Mouse (Mus musculus) urinary bladder, postnatal 14 days (tissue): ENCODE data around the gene Ulk4.

ENCODE experiments used
- DNase-seq: peaks from one replicate; pipeline ENCODE4 v3.0.0; 2021; ENCODE audit warnings: low spot score

Ulk4 gene

DNA sequence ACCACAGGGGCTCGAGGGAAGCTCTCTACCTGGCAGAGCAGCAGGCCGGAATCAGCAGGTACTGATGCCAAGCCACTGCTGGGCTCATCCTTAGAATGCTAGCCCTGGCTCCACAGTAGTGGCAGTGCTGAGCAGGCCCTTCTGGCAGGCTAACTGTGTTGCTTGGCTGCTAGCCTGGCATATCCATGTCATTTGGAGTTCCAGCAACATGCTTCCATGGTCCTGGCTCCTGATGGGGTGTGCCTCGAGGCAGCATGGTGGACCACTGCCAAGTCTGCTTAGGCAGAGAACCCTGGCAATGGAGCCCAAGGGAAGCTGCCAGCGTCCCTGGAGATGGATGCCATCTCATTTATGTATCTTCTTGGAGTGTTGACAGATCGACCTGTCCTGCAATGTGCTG lies 169.4 kb downstream of the Ulk4 start:
- peak; percentile 42 for DNase-seq

DNA sequence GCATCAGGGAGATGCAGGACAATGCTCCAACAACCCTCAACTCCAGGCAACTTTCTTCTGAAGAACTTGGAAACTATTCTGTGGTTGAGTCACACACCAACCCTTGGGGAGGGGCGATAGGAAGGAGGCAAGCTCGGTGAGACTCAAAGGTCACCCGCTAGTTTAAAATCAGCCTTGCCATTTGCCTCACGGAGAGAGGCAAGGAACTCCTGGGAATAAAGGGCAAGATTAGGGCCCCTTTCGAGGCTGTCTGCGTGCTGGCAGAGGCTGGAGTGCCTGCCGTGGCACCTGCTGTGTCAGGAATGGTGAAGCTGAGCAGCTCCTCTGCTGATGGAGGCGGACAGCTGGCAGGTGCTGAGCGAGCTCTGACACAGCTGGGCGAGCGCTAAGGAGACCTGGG lies 169.9 kb downstream of the Ulk4 start:
- DNase-seq = no peak

DNA sequence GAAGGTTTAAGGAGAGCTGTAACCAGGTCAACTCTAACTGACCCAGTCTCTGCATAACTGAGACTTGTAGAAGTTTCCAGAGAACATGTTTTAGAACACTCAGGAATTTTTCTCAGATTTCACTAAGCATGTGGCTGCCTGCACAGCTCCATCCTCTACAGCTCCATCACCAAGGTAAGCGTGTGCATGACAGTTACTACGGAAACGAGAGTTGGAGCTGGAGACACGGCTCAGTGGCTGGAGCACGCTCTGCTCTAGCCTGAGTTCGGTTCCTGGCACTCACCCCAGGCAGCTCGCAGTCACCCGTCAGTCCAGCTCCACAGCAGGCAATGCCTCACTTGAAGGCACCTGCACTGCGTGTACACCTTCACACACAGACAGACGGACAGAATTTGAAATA lies 175.5 kb downstream of the Ulk4 start:
- DNase-seq = no peak

DNA sequence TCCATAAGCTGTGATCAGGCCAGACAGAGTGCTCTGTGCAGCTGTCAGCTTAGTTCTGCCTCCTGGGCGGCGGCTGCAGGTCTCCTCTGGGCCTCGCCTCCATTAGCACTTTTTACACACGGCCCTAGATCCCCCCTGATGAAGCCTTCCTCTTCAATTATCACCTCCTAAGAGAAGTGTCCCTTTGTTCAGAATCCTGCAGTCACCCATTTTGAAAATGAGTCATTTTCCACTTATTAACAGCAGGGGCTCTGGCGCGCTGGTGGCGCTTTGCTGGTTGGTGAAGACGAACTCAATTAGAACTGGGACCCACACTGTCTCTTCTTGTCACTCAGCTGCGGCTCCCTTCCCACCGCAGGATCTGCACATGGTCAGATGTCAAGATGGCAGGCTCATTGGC lies 177.5 kb downstream of the Ulk4 start:
- no peak for DNase-seq

DNA sequence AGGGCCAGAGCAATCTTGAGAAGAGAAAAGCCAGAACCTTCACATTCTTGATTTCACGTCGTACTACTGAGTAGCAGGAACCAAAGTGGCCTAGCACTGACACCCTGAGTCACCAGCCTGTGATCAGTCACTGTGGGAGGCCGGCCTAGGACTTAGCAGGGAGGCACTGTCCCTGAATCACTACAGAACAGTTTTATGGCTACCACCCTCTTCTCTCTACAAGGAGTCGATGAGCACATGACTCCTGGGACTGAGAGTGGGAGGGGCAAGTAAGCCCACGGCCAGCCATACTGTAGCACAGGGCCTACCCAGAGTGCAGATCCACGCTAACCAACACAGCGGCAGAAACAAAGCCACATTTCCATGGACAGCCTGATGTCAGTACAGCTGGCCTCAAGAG lies 183.2 kb downstream of the Ulk4 start:
- DNase-seq = no peak

DNA sequence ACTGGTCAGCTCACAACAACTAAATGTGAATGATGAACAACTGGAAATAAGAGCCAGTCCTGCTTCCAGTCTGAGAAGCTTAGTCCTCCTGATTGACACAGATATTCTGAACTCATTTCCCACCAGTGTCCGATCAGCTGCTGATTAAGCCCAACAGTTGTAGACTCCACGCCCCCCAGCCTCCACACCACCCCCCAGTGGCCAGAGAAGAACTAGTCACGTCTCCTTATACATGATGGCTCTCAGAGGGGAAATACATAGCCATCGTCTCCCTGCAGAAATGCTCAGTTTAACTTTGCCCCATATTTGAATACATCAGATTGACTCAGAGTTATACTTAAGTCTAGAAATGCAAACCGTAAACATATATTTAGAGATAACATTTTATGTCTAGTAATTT lies 184.4 kb downstream of the Ulk4 start:
- no peak for DNase-seq

DNA sequence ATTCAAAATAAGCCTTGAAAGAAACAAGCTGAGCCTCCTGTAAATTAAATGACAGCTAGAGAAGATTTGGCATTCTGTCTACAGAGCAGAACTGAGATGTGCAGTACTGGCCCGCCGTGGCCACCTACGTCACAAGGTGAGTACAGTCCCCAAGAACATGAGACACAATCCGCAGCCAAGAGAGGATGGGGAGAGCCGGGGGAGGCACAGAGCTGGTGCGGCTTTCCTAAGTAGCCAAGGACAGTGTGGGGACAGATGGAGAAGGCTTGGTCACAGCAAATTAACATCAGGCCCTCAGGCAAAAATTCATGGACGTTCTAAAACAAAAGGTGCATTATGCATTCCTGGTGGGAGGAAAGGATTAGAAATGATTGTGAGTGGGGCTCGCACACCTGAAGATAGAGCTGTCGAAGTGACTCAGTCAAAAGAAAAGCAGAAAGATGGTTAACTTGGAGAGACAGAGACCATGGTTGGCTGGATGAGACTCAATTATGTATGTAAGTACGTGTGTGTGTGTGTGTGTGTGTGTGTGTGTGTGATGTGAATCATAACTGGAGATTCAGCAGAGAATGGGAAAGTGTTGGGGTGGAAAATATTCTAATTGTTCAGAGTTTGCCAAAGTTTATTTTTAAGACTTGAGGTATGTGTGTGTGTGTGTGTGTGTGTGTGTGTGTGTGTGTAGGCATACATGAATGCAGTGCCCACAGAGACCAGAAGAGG lies 185.8 kb downstream of the Ulk4 start:
- DNase-seq = no peak

DNA sequence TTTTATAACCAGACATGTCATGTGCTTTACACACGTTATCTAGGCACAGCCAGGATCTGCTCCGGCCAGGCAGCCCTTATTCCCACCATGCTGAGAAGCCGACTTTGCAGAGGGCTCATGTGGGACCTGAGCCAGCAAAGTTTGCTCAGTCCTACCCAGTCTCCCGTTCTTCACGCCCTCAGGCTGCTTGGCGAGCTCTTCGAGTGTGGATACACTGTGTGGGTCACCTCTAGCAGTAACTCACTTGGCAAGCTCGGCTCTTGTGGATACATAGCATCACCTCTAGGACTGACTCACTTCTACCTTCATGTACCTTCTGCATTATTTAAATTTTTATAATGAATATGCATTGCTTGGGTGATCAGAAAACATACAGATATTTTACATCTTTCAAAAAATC lies 189.3 kb downstream of the Ulk4 start:
- DNase-seq = no peak

DNA sequence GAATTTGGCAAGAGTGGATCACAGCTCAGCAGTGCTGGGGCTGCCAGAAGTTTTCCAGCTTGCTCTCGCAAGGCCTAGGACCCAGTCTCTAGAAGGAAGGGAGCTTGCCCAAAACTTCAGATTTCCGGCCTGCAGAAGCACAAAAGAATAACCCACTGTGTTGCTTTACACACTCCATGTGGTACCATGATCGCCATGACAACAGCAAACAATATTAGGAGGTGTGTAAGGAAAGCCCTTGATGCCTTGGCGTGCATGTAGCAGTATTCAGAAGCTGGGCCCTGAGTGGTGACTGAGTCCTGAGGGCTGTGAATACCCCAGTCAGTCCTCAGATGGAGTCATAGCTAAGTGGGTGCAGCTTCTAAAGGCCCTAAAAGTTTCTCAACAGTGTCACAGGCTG lies 192.8 kb downstream of the Ulk4 start:
- DNase-seq = no peak

DNA sequence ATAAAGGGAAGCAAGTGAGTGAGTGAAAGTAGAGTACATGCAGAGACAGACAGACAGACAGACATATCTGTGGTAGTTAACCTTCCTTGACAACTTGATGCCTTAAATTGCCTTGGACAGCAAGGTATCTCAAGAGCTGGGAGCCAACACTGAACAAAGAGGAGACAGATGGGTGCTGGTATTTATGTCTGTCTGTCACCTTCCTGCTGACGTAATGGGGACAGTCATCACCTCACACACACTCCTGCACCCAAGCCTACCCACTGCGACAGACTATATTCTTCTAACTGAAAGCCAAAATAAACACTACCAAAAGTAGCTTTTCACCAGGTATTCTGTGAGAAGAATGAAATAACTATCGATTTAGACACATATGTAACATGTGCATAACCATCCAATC lies 196.2 kb downstream of the Ulk4 start:
- DNase-seq = no peak

DNA sequence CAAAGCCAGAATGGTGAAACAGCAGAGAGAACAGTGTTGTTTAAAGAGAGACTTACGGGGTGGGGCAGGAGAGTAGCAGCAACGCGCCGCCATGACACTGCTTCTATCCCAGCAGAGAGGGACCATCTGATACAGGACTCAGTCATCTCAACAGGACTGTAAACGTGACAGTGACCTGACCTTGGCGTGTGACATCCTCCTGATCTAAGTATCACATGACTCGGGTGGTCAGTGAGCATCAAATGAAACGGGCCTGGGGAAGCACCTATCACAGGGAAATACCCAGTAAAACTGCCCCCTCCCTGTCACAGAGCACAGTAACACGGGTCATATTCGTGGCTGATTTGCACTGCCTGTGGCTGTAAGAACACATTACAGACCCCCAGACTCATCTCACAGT lies 196.6 kb downstream of the Ulk4 start:
- no peak for DNase-seq

DNA sequence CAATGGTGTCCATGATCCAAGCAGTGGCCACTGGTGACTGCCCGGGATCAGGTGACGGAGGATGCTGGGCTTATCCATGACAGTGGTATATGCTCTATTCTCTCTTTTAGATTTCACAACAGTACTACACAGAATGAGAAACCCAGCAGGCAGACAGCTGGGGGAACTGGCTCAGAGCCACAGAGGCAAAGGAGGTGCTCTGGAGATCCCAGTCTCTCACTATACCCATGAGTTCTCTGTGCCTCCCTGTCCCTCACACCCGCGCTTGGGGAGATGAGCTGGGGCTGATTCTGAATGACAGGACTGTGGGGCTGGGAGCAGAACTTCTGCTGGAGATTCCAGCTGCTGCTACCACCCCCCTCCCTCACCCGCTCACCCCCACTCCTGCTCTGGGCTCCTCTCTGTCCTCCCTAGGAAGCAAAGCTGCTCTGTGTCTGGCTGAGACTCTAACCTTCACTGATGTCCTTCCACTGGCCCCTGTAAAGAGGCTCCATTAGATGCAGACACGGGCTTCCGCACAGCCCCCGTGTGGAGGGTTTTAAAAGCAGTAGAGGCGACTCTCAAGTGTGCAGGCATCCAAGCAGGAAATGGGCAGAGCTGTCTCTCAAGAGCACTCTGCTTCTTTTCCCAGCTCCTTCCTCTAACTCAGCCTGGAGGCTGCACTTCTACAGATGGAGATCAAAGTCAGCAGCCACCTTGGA lies 197.5 kb downstream of the Ulk4 start:
- DNase-seq = no peak

DNA sequence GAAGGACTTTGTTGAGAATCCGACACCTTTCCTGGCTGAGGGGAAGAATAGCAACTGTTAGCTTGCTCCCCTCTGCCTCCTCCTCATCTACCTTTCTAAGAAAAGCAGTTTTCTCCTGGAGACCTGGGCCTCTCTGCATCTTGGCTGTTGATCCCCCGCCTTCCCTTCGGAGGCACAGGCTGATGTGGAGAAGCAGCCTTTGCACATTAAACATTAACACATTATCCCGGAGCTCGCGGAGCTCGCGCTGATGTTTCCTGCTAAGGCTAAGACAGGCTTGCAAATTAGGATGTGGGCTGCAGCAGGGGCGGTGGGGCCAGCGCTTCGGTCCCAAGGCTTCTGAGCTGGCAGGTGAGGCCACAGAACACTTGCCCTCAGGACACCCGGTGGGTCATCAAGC lies 200.7 kb downstream of the Ulk4 start:
- DNase-seq = no peak

DNA sequence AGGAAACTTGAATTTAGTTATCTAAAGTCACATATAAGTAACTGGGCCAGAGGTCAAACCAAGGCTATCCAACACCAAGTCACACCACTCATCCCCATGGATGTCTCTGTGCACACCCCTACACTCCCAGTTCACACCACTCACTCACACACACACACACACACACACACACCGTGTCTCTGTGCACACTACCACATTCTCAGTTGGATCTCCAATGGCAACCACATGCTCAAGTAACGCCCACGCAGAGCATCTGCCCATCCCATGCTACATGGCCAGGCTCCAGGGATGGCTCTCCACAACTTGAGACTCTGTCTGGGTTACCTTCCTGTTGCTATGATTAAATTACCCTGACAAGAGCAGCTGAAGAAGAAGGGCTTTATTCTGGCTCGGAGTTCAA lies 201.8 kb downstream of the Ulk4 start:
- no peak for DNase-seq

DNA sequence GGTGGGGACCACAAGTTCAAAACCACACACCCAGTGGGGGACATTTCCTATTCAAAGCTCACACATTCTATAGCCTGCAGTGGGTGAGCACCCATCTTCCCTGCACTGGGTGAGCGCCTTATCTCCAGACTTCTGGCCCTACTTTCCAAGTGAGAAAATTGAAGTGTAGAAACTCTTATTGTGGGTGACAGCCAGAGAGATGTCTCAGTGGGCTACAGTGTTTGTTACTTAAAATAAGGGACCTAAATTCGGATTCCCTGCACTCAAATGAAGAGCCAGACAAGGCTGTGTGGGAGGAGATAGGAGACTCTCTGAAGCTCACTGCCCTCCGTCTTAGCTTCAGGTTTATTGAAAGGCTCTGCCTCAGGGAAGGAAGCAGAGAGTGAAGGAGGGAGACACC lies 202.3 kb downstream of the Ulk4 start:
- no peak for DNase-seq

DNA sequence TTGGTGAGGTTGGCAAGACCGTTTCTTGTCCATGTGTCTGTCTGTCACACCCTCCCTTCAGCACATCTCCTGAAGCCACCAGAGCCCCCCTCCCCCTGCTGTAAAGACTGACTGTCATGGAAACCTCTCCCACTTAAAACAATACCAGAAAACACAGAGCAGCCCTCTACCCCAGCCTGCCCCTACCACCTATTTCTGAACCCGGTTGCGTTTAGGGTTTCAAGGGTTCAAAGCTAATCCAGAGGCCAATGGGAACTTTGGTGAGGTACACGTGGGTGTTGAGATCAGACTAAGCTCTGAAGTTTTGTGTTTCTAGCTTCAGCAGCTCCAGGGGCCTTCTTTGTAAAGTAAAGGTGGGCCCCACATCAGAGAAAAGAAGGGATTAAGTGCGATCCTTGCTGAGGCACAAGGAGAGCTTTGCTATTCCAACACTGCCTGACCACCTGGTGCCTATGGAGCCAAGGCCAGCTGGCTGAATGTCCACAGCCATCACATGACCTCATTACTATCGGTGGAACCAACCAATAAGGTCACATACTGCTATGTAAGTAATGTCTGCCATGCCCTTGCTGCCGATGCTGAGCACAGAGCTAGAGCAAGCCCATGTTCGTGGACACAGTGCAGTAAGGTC lies 204.8 kb downstream of the Ulk4 start:
- DNase-seq = no peak

DNA sequence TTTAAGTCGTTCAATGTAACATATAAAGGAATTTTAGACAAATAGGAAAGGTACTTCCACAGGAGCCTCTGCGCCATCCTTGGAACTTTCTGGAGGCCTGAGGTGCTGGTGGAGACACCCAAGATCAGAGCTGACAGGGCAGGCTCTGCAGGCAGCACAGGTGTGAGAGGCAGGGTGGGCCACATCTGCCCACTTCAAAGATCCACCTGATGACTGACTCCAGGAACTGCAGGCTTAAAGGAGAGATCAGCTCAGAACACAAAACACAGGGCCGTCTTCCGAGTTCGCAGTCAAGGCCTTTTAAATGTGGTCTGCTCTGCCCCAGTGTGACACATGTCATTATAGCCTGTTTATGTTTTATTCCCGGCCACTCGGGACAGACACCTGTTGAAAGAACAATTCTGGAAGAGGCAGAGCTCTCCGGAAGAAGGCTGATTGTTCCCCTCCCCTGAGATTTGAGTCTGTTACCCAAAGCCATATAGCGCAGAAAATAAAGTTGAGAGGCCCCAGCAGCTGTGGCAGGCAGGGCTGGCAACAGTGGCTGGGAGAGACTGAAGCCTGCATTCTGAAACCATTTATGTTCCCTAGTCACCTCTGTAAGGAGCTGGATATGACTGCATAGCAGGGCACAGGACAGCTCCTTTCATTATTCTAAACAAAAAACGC lies 205.4 kb downstream of the Ulk4 start:
- no peak for DNase-seq

DNA sequence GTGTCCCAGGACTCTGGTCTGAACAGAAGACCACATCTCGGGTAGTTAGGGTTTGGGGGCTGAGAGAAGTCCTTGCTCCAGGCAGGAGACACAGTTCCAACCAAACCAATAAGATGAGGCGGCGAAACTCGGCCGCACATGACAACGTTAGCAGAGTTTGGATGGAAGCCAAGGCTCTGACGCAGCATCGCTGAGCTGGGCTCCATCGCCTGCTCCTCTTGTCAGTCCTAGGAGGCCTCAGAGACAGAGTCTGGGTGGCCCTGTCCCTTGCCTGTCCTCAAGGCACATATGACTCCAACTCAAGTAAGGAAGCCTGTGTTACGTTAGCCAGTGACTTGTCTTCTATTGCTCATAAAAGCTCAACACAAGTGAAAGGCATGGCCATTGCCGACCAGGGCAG lies 205.9 kb downstream of the Ulk4 start:
- DNase-seq = peak; percentile 20

DNA sequence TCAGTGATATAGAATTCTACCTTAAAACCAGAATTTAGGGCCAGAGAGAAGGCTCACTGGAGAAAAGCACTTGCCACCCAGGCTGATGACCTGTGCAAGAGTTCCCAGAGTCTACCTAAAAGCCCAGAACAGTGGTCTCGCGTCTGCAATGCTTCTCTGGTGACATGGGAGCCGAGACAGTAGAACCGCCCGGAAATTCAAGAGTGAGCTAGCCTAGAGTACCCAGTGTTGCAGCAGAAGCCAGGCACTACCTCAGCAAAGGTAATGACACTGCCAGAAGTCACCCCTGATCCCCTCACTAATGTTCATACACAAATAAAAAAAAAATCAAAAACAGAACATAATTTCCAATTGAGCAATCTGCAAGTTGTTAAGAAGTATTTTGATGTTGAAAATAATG lies 208.9 kb downstream of the Ulk4 start:
- no peak for DNase-seq

DNA sequence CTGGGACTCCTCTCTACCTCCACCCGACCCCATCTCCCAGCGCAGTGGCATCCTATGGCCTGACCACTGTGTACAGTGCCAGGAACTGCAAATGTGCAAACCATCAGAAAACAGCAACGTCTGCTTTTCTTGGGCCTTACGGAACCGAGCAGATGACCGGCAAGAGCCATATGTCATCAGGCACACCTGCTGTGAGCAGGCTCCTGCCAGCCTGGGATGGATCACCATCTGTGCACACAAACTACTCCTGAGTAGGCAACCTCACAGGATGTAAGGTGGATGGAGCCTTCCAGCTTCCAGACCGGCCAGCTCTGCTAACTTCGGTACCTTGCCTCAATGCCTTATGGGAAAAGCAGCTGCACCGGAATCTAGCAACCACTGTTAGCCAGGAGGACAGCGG lies 210.0 kb downstream of the Ulk4 start:
- DNase-seq = no peak

DNA sequence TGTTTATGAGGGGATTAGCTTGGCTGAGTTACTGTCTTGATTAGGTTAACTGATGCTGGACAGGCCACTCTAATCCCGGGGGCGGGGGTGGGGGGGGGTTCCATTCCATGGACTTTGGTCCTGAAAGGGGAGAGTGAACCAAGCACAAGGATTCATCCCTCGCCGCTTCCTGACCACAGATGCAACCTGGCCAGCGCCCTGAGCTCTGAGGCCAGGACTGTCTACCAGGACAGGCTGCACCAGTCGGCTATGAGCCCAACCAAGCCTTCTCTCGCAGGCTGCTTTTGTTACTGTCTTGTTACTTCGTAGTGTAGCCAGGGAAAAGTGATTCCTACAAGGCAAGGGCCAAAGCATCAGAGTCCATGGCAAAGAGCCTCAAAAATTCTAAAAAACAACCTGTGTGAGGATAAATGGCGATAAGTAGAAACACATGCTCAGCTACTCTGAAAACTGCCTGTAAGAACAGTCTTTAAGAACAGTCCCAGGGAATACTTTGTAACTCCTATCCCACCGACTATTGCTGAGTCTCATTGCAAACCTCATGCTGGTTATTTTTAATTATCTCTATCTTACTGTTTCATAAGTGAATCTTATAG lies 211.5 kb downstream of the Ulk4 start:
- DNase-seq = no peak

DNA sequence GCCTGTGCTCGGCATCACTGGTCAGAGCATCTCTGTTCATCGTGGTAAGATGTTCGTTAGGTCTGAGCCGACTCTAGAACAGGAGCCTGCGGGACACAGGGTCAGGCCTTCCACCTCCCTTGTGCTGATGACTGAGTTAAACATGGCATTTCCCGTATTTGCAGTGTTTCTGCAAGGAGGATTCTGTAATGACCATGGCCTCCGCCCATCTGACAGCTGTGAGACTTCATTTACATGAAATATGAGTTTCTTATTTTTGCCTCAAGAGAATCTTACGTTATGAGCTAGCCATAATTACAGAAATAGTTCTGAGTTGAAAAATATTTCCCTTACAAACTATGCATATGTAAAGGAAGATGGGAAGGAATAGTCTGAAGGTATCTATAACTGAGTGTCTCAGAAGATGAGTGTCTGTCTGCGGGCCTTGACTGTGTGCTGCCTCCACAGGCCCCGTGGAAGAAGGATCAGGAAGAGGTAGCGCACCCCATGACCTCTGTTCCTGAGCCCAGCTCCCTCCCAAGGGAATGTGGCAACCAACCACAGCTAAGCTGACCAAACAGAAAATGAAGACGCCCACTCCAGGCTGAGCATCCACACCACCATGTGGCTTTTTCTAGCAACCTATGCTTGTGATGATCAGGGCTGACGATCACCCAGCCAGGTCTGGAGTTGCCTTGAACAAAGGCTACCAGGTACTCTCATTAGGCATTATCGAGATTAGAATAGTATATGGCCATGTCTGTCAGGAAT lies 212.2 kb downstream of the Ulk4 start:
- DNase-seq = peak; percentile 22
